Mouse (Mus musculus): ENCODE measurements around the gene Eif3k. TPM values are rescaled to one million over a fixed set of nuclear protein-coding genes. Genes with fewer than 3 reads are reported as not detected.

Eif3k gene
- polyA plus RNA-seq, 1 experiment from 2014 or later = 282 TPM

DNA sequence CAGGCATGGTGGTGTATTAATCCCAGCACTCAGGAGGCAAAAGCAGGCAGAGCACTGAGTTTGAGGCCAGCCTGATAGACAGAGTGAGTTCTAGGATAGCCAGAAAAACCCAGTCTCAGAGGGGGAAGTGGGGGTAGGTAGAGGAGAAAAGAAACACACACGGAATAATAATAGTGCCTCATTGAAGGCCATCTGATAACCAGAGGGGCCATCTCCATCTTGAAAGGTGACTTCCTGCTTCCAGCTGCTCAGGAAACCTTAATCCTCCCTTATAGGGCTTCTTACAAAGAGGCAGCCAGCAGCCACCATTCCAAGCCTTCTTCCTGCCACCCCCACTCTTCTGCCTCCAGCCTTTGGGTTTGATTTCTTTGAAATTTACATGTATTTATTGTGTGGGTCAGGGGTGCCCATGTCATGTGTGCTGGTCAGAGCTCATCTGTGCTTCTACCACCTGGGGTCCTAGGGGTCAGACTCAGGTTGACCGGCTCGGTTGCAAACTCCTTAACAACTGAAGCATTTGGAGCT is 18.2 kb downstream of the Eif3k start:
- Histone ChIP-seq H3K4me1 (replicated peaks; ENCODE audit: control insufficient read depth, insufficient read depth, low read length) (0 out of 2 replicates have a peak, but pooled peaks cover 5% of the 10 kb centered on the region), H3K4me3 (ENCODE audit: low read depth, low read length) (no peak overlapping the region), H3K27ac (ENCODE audit: low read depth, low read length) (peak overlapping the region; percentile 93; the same call in 1 of the 2 replicates), H3K9ac (ENCODE audit: low read depth, low read length) (no peak overlapping the region), H3K27me3 (replicated peaks; ENCODE audit: control insufficient read depth, insufficient read depth, low read length) (no peaks in the 10 kb centered on the region), H3K9me3 (ENCODE audit: control insufficient read depth) (no peaks in the 10 kb centered on the region), H3K4me2 (replicated peaks; ENCODE audit: low read depth) (no peak overlapping the region), H3K36me3 (ENCODE audit: control insufficient read depth, insufficient read depth) (no peaks in the 10 kb centered on the region)
- WGBS = 69% methylated on average over 3 of the region's 3 CpGs
- TF ChIP-seq CTCF (IDR thresholded peaks at IDR 0.05; ENCODE audit: low read depth) = no peak
- ATAC-seq = no peak

- ATAC-seq = peak; percentile 93
- peak within 1 kb of the TSS; percentile 93 for H3K27ac ChIP-seq (ENCODE audit: low read depth, low read length)
- peak within 1 kb of the TSS; percentile 100 for H3K4me3 ChIP-seq (ENCODE audit: low read depth, low read length)
- H3K9ac ChIP-seq (ENCODE audit: low read depth, low read length) = peak within 1 kb of the TSS; percentile 99
- H3K4me1 ChIP-seq (replicated peaks; ENCODE audit: control insufficient read depth, insufficient read depth, low read length) = 0 out of 2 replicates have a peak, but pooled peaks cover 5% of the 10 kb centered on the region
- no peak for TF ChIP-seq CTCF (IDR thresholded peaks at IDR 0.05; ENCODE audit: low read depth)
- under 1% methylated on average over 71 of the region's 76 CpGs for WGBS
- no peaks in the 10 kb centered on the region for H3K9me3 ChIP-seq (ENCODE audit: control insufficient read depth)
- H3K4me2 ChIP-seq (replicated peaks; ENCODE audit: low read depth) = peak within 1 kb of the TSS; percentile 70
- no peaks in the 10 kb centered on the region for H3K27me3 ChIP-seq (replicated peaks; ENCODE audit: control insufficient read depth, insufficient read depth, low read length)
- no peaks in the 10 kb centered on the region for H3K36me3 ChIP-seq (ENCODE audit: control insufficient read depth, insufficient read depth)
Observed at GRCm38 (mm10) chr7:28961927-28962670, 19.6 kb downstream of the Eif3k start, which contains the start of gene Actn4. Gene Actn4, minus strand, starts transcription at chr7:28962340.

DNA sequence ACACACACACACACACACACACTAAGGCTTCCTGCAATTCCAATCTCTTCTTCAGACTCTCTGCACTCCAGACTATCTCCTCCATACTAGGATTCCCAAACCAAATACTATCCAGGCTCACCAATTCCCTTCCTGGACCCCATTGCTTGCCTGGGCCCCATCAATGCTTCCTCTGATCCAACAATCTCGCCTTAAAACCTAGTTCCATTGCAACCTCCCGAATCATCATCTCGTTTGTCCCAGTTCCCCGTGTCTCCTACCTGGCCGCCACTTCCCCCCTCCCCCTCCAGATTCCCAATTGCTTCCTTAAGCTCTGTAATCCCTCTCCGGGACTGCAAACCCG is 20.1 kb downstream of the Eif3k start:
- peak overlapping the region; percentile 99 for H3K9ac ChIP-seq (ENCODE audit: low read depth, low read length)
- 0 out of 2 replicates have a peak, but pooled peaks cover 10% of the 10 kb centered on the region for H3K4me1 ChIP-seq (replicated peaks; ENCODE audit: control insufficient read depth, insufficient read depth, low read length)
- TF ChIP-seq CTCF (IDR thresholded peaks at IDR 0.05; ENCODE audit: low read depth) = no peak
- no peaks in the 10 kb centered on the region for H3K9me3 ChIP-seq (ENCODE audit: control insufficient read depth)
- peak overlapping the region; percentile 100 for H3K4me3 ChIP-seq (ENCODE audit: low read depth, low read length)
- no peaks in the 10 kb centered on the region; the same call in 1 of the 2 replicates for H3K36me3 ChIP-seq (ENCODE audit: control insufficient read depth, insufficient read depth)
- no peaks in the 10 kb centered on the region for H3K27me3 ChIP-seq (replicated peaks; ENCODE audit: control insufficient read depth, insufficient read depth, low read length)
- 0% methylated on average over 7 of the region's 7 CpGs for WGBS
- H3K4me2 ChIP-seq (replicated peaks; ENCODE audit: low read depth) = peak overlapping the region; percentile 70
- peak overlapping the region; percentile 93 for H3K27ac ChIP-seq (ENCODE audit: low read depth, low read length)
- ATAC-seq = no peak

GRCm38 (mm10) chr7:28960354-28961046 is 21.2 kb downstream of the Eif3k start:
- Histone ChIP-seq H3K9ac (ENCODE audit: low read depth, low read length) (peak overlapping the region; percentile 99), H3K27ac (ENCODE audit: low read depth, low read length) (peak overlapping the region; percentile 93), H3K9me3 (ENCODE audit: control insufficient read depth) (no peaks in the 10 kb centered on the region), H3K4me3 (ENCODE audit: low read depth, low read length) (peak overlapping the region; percentile 100), H3K4me1 (replicated peaks; ENCODE audit: control insufficient read depth, insufficient read depth, low read length) (peaks cover 16% of the 10 kb centered on the region; the same call in 1 of the 2 replicates), H3K4me2 (replicated peaks; ENCODE audit: low read depth) (peak overlapping the region; percentile 70), H3K27me3 (replicated peaks; ENCODE audit: control insufficient read depth, insufficient read depth, low read length) (no peaks in the 10 kb centered on the region), H3K36me3 (ENCODE audit: control insufficient read depth, insufficient read depth) (no peaks in the 10 kb centered on the region; the same call in 1 of the 2 replicates)
- ATAC-seq = no peak
- 3% methylated on average over 9 of the region's 9 CpGs for WGBS
- TF ChIP-seq CTCF (IDR thresholded peaks at IDR 0.05; ENCODE audit: low read depth) = no peak

DNA sequence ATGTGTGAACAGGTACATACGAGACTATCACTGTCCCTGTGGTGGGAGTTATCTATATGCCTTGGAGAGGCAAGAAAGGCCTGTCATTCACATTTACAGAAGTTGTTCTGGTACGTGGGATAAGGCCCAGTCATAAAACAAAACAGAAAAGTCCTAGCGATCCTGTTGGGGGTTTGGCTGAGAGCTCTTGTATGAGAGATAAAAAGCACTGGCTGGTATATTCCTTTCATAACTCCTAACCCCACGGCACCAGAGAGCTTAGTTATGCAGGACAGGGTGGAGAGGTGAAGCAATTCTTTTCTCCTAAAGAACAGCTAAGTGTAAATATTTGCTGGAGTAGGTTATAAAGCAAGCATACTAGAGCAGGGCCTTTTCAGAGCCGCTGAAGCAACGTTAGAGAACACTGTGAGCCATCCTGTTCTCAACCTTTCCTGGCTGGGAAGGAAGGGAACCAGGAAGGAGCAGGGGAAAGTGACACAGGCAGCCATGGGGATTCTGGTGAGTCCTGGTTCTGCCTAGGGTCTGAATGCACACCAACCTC is 22.1 kb downstream of the Eif3k start:
- Histone ChIP-seq H3K27me3 (replicated peaks; ENCODE audit: control insufficient read depth, insufficient read depth, low read length) (no peaks in the 10 kb centered on the region), H3K9me3 (ENCODE audit: control insufficient read depth) (no peaks in the 10 kb centered on the region), H3K4me1 (replicated peaks; ENCODE audit: control insufficient read depth, insufficient read depth, low read length) (peaks cover 18% of the 10 kb centered on the region; the same call in 1 of the 2 replicates), H3K4me2 (replicated peaks; ENCODE audit: low read depth) (peak overlapping the region; percentile 70), H3K27ac (ENCODE audit: low read depth, low read length) (peak overlapping the region; percentile 93), H3K36me3 (ENCODE audit: control insufficient read depth, insufficient read depth) (no peaks in the 10 kb centered on the region; the same call in 1 of the 2 replicates), H3K9ac (ENCODE audit: low read depth, low read length) (peak overlapping the region; percentile 99), H3K4me3 (ENCODE audit: low read depth, low read length) (peak overlapping the region; percentile 100)
- WGBS = 7% methylated on average over 6 of the region's 6 CpGs
- no peak for TF ChIP-seq CTCF (IDR thresholded peaks at IDR 0.05; ENCODE audit: low read depth)
- ATAC-seq = no peak

- no peak for TF ChIP-seq CTCF (IDR thresholded peaks at IDR 0.05; ENCODE audit: low read depth)
- Histone ChIP-seq H3K4me1 (replicated peaks; ENCODE audit: control insufficient read depth, insufficient read depth, low read length) (peaks cover 22% of the 10 kb centered on the region), H3K36me3 (ENCODE audit: control insufficient read depth, insufficient read depth) (no peaks in the 10 kb centered on the region; the same call in 1 of the 2 replicates), H3K27ac (ENCODE audit: low read depth, low read length) (peak overlapping the region; percentile 93; the same call in 1 of the 2 replicates), H3K4me2 (replicated peaks; ENCODE audit: low read depth) (peak overlapping the region; percentile 70), H3K9me3 (ENCODE audit: control insufficient read depth) (no peaks in the 10 kb centered on the region), H3K9ac (ENCODE audit: low read depth, low read length) (peak overlapping the region; percentile 43), H3K4me3 (ENCODE audit: low read depth, low read length) (peak overlapping the region; percentile 100), H3K27me3 (replicated peaks; ENCODE audit: control insufficient read depth, insufficient read depth, low read length) (no peaks in the 10 kb centered on the region)
- 11% methylated on average over 1 of the region's 1 CpGs for WGBS
- no peak for ATAC-seq
Observed at GRCm38 (mm10) chr7:28958770-28959169, 22.9 kb downstream of the Eif3k start.

All from intestine, postnatal 0 days (tissue).